Mouse (Mus musculus) monocyte, adult 2 months (primary cell): ENCODE data around the gene Ap2a1.
"Not testable (repeated sequence)": the region's sequence is repeated elsewhere in the genome, so short reads cannot be mapped to it uniquely, and the experiment has no call there.

ENCODE experiments used
- DNase-seq, 2 experiments: peaks; one replicate each; pipeline ENCODE4 v3.0.0; 2022; ENCODE audit warnings: low spot score in 2 of 2, low read depth in 1 of 2

Ap2a1 gene

GRCm38 (mm10) chr7:44895593-44896434 lies 33.5 kb downstream of the Ap2a1 start, which contains the start of gene Fuz:
TSS of gene Fuz (plus strand) at chr7:44896079.
- DNase-seq = peak; percentile 82 to 87

- no peak for DNase-seq
Observed at GRCm38 (mm10) chr7:44895206-44895592, 34.1 kb downstream of the Ap2a1 start.

GRCm38 (mm10) chr7:44894175-44894574 lies 35.1 kb downstream of the Ap2a1 start:
- no peak for DNase-seq

- no peak for DNase-seq
Observed at GRCm38 (mm10) chr7:44893197-44893596, 36.1 kb downstream of the Ap2a1 start.

GRCm38 (mm10) chr7:44892276-44892921 lies 36.9 kb downstream of the Ap2a1 start, which contains the start of gene Med25:
TSS of gene Med25 (minus strand) at chr7:44892712.
- DNase-seq = peak; percentile 60 to 74

GRCm38 (mm10) chr7:44891611-44892010 lies 37.7 kb downstream of the Ap2a1 start:
- DNase-seq = no peak

- DNase-seq = no peak
Observed at GRCm38 (mm10) chr7:44890737-44891136, 38.6 kb downstream of the Ap2a1 start.

GRCm38 (mm10) chr7:44890180-44890579 lies 39.1 kb downstream of the Ap2a1 start:
- DNase-seq = no peak

GRCm38 (mm10) chr7:44888256-44889105 lies 40.8 kb downstream of the Ap2a1 start:
- no peak for DNase-seq

GRCm38 (mm10) chr7:44886964-44887363 lies 42.3 kb downstream of the Ap2a1 start:
- no peak for DNase-seq

- DNase-seq = no peak
Observed at GRCm38 (mm10) chr7:44884637-44885036, 44.7 kb downstream of the Ap2a1 start.

- no peak for DNase-seq
Observed at GRCm38 (mm10) chr7:44883036-44883435, 46.3 kb downstream of the Ap2a1 start.

GRCm38 (mm10) chr7:44877833-44878232 lies 51.5 kb downstream of the Ap2a1 start:
- no peak for DNase-seq

GRCm38 (mm10) chr7:44871774-44872173 lies 57.5 kb downstream of the Ap2a1 start:
- DNase-seq = not testable (repeated sequence)

- DNase-seq = no peak
Observed at GRCm38 (mm10) chr7:44871181-44871580, 58.1 kb downstream of the Ap2a1 start.

GRCm38 (mm10) chr7:44870614-44871013 lies 58.7 kb downstream of the Ap2a1 start:
- DNase-seq = no peak

GRCm38 (mm10) chr7:44869697-44870528 lies 59.4 kb downstream of the Ap2a1 start, which contains the start of gene Ptov1:
TSS of gene Ptov1 (minus strand) at chr7:44869788.
- DNase-seq = peak; percentile 73 to 79

GRCm38 (mm10) chr7:44868919-44869696 lies 60.2 kb downstream of the Ap2a1 start:
- DNase-seq = no peak

- DNase-seq = no peak
Observed at GRCm38 (mm10) chr7:44868465-44868864, 60.8 kb downstream of the Ap2a1 start.

- DNase-seq = no peak
Observed at GRCm38 (mm10) chr7:44867802-44868201, 61.5 kb downstream of the Ap2a1 start.
